Mouse (Mus musculus) G1E (cell line): ENCODE results near the gene Micu2. TPM values are rescaled to one million over a fixed set of nuclear protein-coding genes. Genes with fewer than 3 reads are reported as not detected.
A peak's percentile ranks its signal among the peaks of the same experiment; 100 is the strongest.

Source experiments
- ATAC-seq: 2 replicates; pipeline ENCODE4 v1.8.0; 2016; ENCODE audit warnings: mild to moderate bottlenecking; ENCODE audit not compliant: insufficient number of reproducible peaks, poor library complexity, low FRiP score, severe bottlenecking; ENCODE audit errors: extremely low read depth
- DNase-seq: peaks from one replicate; pipeline ENCODE4 v3.0.0; 2012; ENCODE audit warnings: low spot score
- H3K27me3 ChIP-seq: 2 replicates; pipeline ENCODE4 v1.6.1; 2012; ENCODE audit warnings: mild to moderate bottlenecking, low read length, inconsistent platforms; ENCODE audit not compliant: insufficient read depth
- H3K36me3 ChIP-seq: replicated peaks from 2 replicates; pipeline ENCODE3; 2012; ENCODE audit warnings: mild to moderate bottlenecking, inconsistent platforms
- H3K4me1 ChIP-seq: 2 replicates; pipeline ENCODE4 v1.6.1; 2012; ENCODE audit warnings: low read depth, low read length, inconsistent platforms, mixed read lengths; ENCODE audit not compliant: insufficient read depth
- H3K4me3 ChIP-seq: 2 replicates; pipeline ENCODE4 v1.5.1; 2012; ENCODE audit warnings: low read depth, mild to moderate bottlenecking, inconsistent platforms, low read length, moderate library complexity, mixed read lengths
- H3K9me3 ChIP-seq: replicated peaks from 2 replicates; pipeline ENCODE4 v1.6.1; 2012; ENCODE audit warnings: inconsistent platforms
- CTCF ChIP-seq: IDR thresholded peaks from 2 replicates; pipeline ENCODE4 v1.5.1; 2012; ENCODE audit warnings: low read depth, low read length, inconsistent platforms, mixed read lengths
- GATA1 ChIP-seq: IDR thresholded peaks from 2 replicates; pipeline ENCODE4 v1.6.1; 2012; ENCODE audit warnings: borderline replicate concordance, low read length, inconsistent platforms, mixed read lengths
- GATA2 ChIP-seq: IDR thresholded peaks from 2 replicates; pipeline ENCODE4 v1.6.1; 2012; ENCODE audit warnings: low read depth, low read length, inconsistent platforms, borderline replicate concordance
- POLR2AphosphoS5 ChIP-seq: IDR thresholded peaks from 2 replicates; pipeline ENCODE4 v1.6.1; 2012; ENCODE audit warnings: low read depth, low read length, inconsistent platforms; ENCODE audit not compliant: insufficient replicate concordance
- TAL1 ChIP-seq: conservative IDR thresholded peaks from 2 replicates; pipeline ENCODE4 v1.6.1; 2012; ENCODE audit warnings: low read depth, low read length, inconsistent platforms, mixed read lengths
- polyA plus RNA-seq: library from polyadenylated mRNA; stranded (reverse); fragments of >175 nt; gene quantifications from 2 replicates; pipeline ENCODE4 v1.2.3, GENCODE M21; 2012
- total RNA-seq, 2 experiments: library from RNA; stranded (forward) in 1 of 2; stranded (reverse) in 1 of 2; fragments of 200-1000 nt in 1 of 2; fragments of >200 nt in 1 of 2; fragmentation: Nextera tagmentation in 1 of 2; gene quantifications; 2 replicates each; pipeline ENCODE4 v1.2.3; 2014 to 2017

Gene Micu2
- total and polyA plus RNA-seq, 3 experiments, result 23.0 to 46.9 (median 28.4) TPM

DNA sequence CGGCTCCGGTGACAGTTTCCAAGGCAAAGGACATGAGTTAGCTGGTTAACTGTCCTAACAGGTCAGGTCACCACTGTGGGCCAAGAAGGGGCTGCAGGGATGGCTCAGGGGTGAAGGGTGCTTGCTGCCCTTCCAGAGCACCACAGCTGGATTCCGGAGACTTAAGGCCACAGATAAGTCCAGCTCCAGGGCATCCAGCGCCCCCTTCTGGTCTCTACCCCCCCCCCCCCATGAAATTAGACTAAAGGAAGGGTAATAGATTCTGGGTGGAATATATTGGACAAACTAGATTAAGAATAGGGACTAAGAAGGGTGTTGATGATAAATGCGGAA lies 306 bp upstream of the Micu2 start:
- H3K4me3 ChIP-seq, result peak overlapping the region; percentile 82
- ATAC-seq, result no peak
- no peak for TF ChIP-seq POLR2AphosphoS5
- no peak for TF ChIP-seq GATA2
- no peak for TF ChIP-seq CTCF
- no peak for TF ChIP-seq TAL1
- TF ChIP-seq GATA1, result no peak

DNA sequence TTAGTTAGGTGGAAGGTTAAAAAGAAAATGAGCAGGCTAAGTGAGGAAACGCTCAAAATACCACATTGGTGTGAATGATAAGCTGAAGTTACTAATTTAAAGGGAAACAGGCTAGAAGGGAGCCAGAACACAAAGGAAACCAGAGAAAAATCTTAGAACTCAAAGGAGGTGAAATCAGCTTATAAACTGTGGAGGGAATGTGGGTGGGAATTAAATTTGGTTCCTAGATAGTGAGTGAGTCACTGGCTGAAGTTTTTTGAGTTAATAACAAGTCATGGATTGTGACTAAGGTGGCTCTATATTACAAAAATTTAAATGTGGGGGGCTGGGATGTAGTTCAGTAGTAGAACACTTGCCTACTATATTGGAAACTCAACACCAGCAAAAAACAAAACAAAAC lies 1.6 kb downstream of the Micu2 start:
- Histone ChIP-seq H3K9me3 (peaks cover 6% of the 10 kb centered on the region), H3K27me3 (0 out of 2 replicates have a peak, but pooled peaks cover 3% of the 10 kb centered on the region), H3K36me3 (no peaks in the 10 kb centered on the region), H3K4me3 (no peak overlapping the region), H3K4me1 (peaks cover 4% of the 10 kb centered on the region)
- ATAC-seq (no peak), DNase-seq (no peak)
- TF ChIP-seq GATA1 (no peak), GATA2 (no peak), TAL1 (no peak), POLR2AphosphoS5 (no peak), CTCF (no peak)

More for the DNA sequence above, 306 bp upstream of the Micu2 start:
- DNase-seq, result no peak
- H3K9me3 ChIP-seq, result peaks cover 6% of the 10 kb centered on the region
- H3K4me1 ChIP-seq, result peaks cover 4% of the 10 kb centered on the region
- H3K36me3 ChIP-seq, result no peaks in the 10 kb centered on the region
- 0 out of 2 replicates have a peak, but pooled peaks cover 3% of the 10 kb centered on the region for H3K27me3 ChIP-seq

DNA sequence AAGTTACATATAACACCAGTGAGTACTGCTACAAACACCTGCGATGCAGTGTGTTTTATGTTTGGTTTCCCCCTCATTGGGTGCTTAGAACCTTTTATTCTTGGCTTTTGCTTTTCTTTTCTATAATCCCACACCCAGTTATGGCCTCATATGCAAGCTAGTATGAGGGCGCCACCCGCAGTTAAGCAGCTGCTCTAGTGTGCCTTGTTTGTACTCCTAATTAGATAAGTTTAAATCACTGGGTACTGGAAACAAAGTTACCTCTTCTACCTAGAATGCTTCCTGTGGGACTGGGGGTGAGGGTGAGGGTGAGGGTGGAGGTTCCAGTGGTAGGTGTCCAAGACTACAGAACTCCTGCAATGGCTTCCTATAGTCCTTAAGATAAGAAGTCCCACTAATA lies 2.9 kb downstream of the Micu2 start:
- Histone ChIP-seq H3K27me3 (0 out of 2 replicates have a peak, but pooled peaks cover 3% of the 10 kb centered on the region), H3K36me3 (no peaks in the 10 kb centered on the region), H3K4me3 (no peak overlapping the region), H3K4me1 (peaks cover 4% of the 10 kb centered on the region), H3K9me3 (peaks cover 6% of the 10 kb centered on the region)
- TF ChIP-seq TAL1 (no peak), POLR2AphosphoS5 (no peak), CTCF (no peak), GATA1 (no peak), GATA2 (no peak)
- no peak for DNase-seq
- ATAC-seq, result no peak

DNA sequence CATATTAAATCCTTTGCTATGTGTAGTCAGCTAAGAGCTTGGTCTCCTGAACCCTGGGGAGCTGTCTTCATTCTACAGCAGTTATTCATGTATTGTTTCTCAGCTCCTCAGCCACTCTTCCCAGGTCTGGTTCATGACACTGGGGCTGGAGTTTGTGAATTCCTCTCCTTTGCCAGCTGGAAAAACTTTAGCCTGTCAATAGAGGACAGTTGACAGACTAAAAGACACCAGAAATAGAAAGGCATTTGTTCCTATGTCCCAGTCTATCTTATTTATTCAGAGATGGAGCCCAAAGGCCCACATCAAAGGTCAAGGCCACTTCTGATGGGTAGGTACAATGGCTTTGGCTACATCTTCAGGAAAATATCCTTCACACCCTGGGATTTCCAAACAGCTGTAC lies 7.3 kb downstream of the Micu2 start:
- no peak overlapping the region for H3K4me3 ChIP-seq
- no peaks in the 10 kb centered on the region for H3K36me3 ChIP-seq
- TF ChIP-seq GATA2 (no peak), TAL1 (no peak), POLR2AphosphoS5 (no peak), GATA1 (no peak), CTCF (no peak)
- H3K4me1 ChIP-seq, result no peaks in the 10 kb centered on the region
- no peak for DNase-seq
- H3K9me3 ChIP-seq, result no peaks in the 10 kb centered on the region
- no peaks in the 10 kb centered on the region for H3K27me3 ChIP-seq
- ATAC-seq, result no peak

- no peaks in the 10 kb centered on the region for H3K4me1 ChIP-seq
- TF ChIP-seq POLR2AphosphoS5 (no peak), TAL1 (no peak), GATA2 (no peak), CTCF (no peak), GATA1 (no peak)
- no peaks in the 10 kb centered on the region for H3K9me3 ChIP-seq
- ATAC-seq, result no peak
- no peaks in the 10 kb centered on the region for H3K27me3 ChIP-seq
- H3K36me3 ChIP-seq, result no peaks in the 10 kb centered on the region
- no peak for DNase-seq
- H3K4me3 ChIP-seq, result no peak overlapping the region
Measured at GRCm38 (mm10) chr14:57989162-57989561, 9.9 kb downstream of the Micu2 start.

DNA sequence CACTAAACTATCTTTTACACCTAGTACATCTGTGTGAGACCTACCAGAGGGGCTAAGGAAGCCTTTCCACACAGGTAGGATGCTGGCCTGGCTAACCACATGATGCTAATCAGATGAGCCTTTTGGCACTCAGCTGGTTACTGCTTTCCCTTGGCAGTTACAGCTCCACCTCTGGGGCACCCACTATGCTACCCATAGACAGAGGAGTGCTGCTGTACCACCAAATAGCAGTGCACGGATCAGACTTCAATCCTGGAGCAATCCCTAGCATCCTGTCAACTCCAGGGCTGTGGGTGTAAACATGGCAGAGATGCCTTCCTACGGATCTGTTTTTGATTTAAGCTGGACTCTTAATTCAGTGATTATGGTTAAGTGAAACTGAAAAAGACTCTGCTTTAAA lies 13.3 kb downstream of the Micu2 start:
- ATAC-seq, result no peak
- no peaks in the 10 kb centered on the region for H3K9me3 ChIP-seq
- H3K4me1 ChIP-seq, result no peaks in the 10 kb centered on the region
- H3K36me3 ChIP-seq, result no peaks in the 10 kb centered on the region
- no peak for TF ChIP-seq GATA2
- TF ChIP-seq TAL1, result no peak
- TF ChIP-seq POLR2AphosphoS5, result no peak
- TF ChIP-seq CTCF, result no peak
- TF ChIP-seq GATA1, result no peak
- no peak overlapping the region for H3K4me3 ChIP-seq
- H3K27me3 ChIP-seq, result no peaks in the 10 kb centered on the region
- DNase-seq, result no peak
